Comparison of ENCODE assay signal across 8 mouse cellular contexts in genomic region chr1:62591296-62592031, GRCm38 (mm10).
DNase-seq lines count a peak whose midpoint lies in the region; ATAC-seq and TF ChIP-seq lines count a peak whose summit lies in the region.

No protein-coding gene starts in this region.

- 38% methylated on average over 6 of the region's 6 CpGs for WGBS in limb, embryonic 13.5 days

- peak; percentile 70 for ATAC-seq in limb, embryonic 13.5 days (ENCODE audit: low FRiP score, low read depth)
- ATAC-seq in monocyte, adult 5-6 weeks (replicated peaks; ENCODE audit: insufficient number of reproducible peaks, low FRiP score, low TSS enrichment, poor library complexity, severe bottlenecking), result no peak

- TF ChIP-seq CTCF in brain, embryonic 14.5 days (IDR thresholded peaks at IDR 0.05; ENCODE audit: borderline replicate concordance, extremely low read depth, insufficient read depth, insufficient read length), result no peak
- no peak for TF ChIP-seq CTCF in layer of hippocampus, adult 2 months (conservative IDR thresholded peaks at IDR 0.05)

- no peak overlapping the region for H3K4me3 ChIP-seq in limb, embryonic 13.5 days
- H3K4me3 ChIP-seq in layer of hippocampus, adult 2 months, result no peak overlapping the region

- H3K9ac ChIP-seq in limb, embryonic 13.5 days, result no peak overlapping the region

- H3K4me1 ChIP-seq in limb, embryonic 13.5 days, result peaks cover 43% of the 10 kb centered on the region

- H3K4me2 ChIP-seq in limb, embryonic 13.5 days (replicated peaks), result no peak overlapping the region

- intact Hi-C loops in heart, postnatal 25 days (cut with DNase I), result loop anchor here (5.0 kb wide), 1 partner anchor 106 kb away; no protein-coding TSS in a partner anchor

- H3K27ac ChIP-seq in limb, embryonic 13.5 days, result no peak overlapping the region
- H3K27ac ChIP-seq in layer of hippocampus, adult 2 months, result no peak overlapping the region

- no peak for TF ChIP-seq POLR2A in brain, embryonic 14.5 days (IDR thresholded peaks at IDR 0.05; ENCODE audit: borderline replicate concordance, extremely low read depth, insufficient read depth, insufficient read length, poor library complexity, severe bottlenecking)

- DNase-seq in cerebellum, adult 11 months, result peak; percentile 2
- no peak for DNase-seq in cerebellum, adult 8-10 months
- peak; percentile 37 for DNase-seq in brain, embryonic 14.5 days (ENCODE audit: low read depth)
- peak; percentile 9 for DNase-seq in heart, postnatal 25 days (ENCODE audit: low spot score)
- no peak for DNase-seq in layer of hippocampus, adult 2 months (ENCODE audit: low spot score in 2 of 2)
- DNase-seq in spleen, adult 12 weeks (ENCODE audit: low spot score), result no peak

- H3K9me3 ChIP-seq in limb, embryonic 13.5 days, result no peaks in the 10 kb centered on the region

- H3K27me3 ChIP-seq in limb, embryonic 13.5 days, result no peaks in the 10 kb centered on the region

- H3K36me3 ChIP-seq in limb, embryonic 13.5 days, result no peaks in the 10 kb centered on the region

Comparison
In these comparisons a context has a peak if more than half of its experiments do, and no peak if none do; other contexts are left out.
1. DNase-seq: peak in cerebellum, adult 11 months (single experiment), brain, embryonic 14.5 days (single experiment) and heart, postnatal 25 days (single experiment); none in cerebellum, adult 8-10 months (single experiment), layer of hippocampus, adult 2 months (0 of 2) and spleen, adult 12 weeks (single experiment).